Mouse (Mus musculus): ENCODE results near the gene Gpm6a. TPM values are rescaled to one million over a fixed set of nuclear protein-coding genes. Genes with fewer than 3 reads are reported as not detected.

Gpm6a gene
- polyA plus RNA-seq, 1 experiment from 2014 or later: 7.5 TPM

- Histone ChIP-seq H3K27me3 (replicated peaks; ENCODE audit: control insufficient read depth, insufficient read depth, low read length) (no peaks in the 10 kb centered on the region), H3K9ac (ENCODE audit: low read depth, low read length) (no peak overlapping the region), H3K4me2 (ENCODE audit: low read depth, low read length) (no peak overlapping the region), H3K4me1 (ENCODE audit: control insufficient read depth, insufficient read depth, low read length) (no peaks in the 10 kb centered on the region), H3K4me3 (ENCODE audit: low read length) (no peak overlapping the region), H3K27ac (ENCODE audit: low read length) (no peak overlapping the region), H3K9me3 (ENCODE audit: control insufficient read depth, low read length) (no peaks in the 10 kb centered on the region), H3K36me3 (ENCODE audit: control insufficient read depth, insufficient read depth, low read length) (no peaks in the 10 kb centered on the region)
- WGBS: 53% methylated on average over 3 of the region's 3 CpGs
- ATAC-seq: no peak
These were observed 149.3 kb downstream of the Gpm6a start for GRCm38 (mm10) chr8:55103891-55104481.

Other genes starting within 250 kb of the Gpm6a start
- 0.37 and 0.42 TPM in 2 replicates for gene Wdr17, start 67.7 kb upstream of the Gpm6a start, polyA plus RNA-seq (2015; fragmentation: Nextera tagmentation; extraction: Ambion mirVana)